Mouse (Mus musculus) fat pad, adult 2 months (tissue): ENCODE results near the gene Dcaf4.

ENCODE experiments used
- DNase-seq: peaks from one replicate; pipeline ENCODE4 v3.0.0-alpha.2; 2011; ENCODE audit warnings: low read depth, low spot score; ENCODE audit errors: extremely low read depth

Gene Dcaf4

DNA sequence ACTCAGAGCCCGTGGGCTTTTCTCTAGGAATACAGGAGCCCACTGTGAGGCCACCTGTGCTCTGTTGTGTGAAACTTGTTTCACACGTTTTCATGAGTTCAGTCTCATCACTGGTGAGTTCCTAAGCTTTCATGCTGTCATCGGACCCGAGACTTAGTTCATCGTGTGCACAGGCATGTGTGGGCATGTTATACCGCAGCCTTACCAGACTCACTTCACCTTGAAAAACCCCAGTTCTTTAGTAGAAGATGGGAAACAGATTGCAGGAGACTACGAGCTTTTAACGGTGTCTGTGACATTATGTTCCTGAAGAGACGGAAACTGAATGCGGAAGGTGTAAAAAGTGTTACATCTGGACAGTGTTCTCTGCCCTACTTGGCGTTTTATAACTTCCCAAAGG, 15.2 kb downstream of the Dcaf4 start:
- no peak for DNase-seq

DNA sequence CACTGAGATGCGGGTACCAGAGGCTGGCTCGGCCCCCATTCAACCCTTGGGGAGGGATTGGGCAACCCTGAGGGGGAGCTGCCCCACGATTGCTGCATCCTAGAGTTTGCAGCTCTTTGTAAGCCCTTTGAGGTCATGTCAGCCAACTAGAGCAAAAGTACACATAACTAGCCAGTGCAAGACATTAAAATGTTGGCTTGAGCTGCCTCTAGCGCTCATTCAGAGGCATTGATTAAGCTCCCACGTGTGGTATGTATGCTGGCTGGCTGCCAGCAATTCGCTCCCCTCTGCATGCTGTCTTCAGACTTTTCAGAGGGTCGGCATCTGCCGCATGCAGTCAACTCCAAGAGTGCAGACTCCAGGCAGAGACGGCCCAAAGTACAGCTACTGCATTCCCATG, 15.8 kb downstream of the Dcaf4 start:
- DNase-seq: peak; percentile 67

DNA sequence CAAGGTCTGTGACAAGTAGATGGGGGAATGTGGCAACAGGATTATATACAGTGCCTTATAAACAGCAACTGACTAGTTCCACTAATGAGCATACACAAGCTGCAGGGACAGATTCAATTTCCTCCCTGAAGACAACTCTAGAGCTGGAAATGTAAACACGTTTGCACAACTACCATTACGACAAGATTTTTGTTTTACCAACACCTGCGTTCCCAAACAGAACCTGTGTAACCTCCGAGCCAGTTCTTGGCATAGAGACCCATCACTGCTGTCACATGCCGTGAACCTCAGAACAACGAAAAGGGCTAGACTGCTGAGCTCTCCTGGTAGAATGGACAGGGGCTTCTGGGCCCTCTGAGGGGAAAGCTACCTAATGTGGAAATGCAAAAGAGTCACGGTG, 23.7 kb downstream of the Dcaf4 start:
- no peak for DNase-seq

DNA sequence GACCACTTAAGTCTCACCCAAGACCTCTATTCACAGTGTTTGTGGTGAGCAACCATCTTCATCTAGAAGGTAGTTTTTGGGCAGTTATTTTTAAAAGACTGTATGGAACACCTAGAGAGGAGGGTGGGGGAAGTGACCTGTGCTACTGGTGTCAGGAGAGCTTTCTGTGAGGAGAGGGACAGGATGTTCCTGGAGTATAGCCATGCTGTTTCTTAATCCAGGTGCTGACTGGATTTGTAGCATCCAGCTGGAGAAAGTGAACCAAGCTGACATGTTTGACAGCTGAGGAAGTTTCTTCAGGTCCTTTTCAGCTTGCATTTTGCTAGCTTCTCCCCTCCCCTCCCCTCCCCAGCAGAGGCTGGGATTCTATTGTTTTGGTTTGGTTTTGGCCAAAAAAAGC, 24.5 kb downstream of the Dcaf4 start:
- no peak for DNase-seq

DNA sequence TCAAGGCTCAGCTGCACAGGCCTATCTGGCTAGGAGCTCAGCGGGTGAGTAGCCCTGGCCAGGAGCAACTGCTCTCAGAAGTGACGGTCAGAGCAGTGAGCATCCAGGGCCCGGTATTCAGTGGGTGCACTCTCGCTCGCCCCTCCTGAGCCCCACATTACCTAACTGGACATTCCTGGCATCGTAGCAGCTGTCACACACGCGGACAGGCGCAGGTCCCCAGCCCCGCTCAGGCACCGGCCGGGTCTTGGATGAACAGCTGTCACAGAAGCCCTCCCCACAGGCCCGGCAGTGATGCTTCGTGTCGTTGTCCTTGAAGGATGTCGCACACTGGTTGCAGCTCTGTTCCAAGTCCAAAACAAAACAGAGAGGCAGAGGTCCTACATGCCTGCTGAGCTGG, 31.0 kb downstream of the Dcaf4 start:
- DNase-seq: no peak

DNA sequence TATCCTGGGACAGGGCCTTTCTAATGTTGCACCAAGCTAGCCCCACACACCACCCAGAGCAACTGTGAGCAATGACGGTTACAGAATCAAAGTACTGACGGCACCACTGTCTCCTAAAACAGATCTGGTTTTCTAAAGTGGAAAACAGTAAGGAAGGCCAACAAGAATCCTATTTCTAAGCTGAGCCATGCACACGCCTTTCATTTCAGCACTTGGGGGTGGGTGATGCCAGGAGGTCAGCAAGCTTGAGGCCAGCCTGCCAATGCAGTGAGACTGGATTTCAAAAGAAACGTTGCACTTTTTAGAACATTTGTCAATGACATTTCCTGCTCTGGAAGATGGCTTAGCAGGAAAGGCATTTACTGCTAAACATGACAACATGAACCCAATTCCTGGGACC, 33.5 kb downstream of the Dcaf4 start:
- DNase-seq: no peak

DNA sequence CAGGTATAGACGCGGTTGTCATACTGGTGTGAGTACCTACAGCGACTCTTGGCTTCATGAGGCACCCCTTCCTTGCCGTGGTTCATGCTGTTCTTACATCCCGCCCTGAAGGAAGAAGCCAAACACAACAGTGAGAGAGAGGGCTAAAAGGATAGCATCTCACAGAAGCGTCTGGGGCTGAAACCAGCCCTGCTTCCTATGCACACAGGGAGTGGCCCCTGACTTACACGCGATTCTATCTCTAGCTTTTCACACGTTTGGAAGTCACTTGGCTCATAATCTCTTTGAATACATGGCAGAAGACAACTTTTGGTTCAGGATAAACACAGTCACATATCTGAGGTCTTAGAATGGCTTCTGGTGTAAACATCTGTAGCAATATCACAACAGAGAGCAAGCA, 35.3 kb downstream of the Dcaf4 start:
- DNase-seq: no peak

DNA sequence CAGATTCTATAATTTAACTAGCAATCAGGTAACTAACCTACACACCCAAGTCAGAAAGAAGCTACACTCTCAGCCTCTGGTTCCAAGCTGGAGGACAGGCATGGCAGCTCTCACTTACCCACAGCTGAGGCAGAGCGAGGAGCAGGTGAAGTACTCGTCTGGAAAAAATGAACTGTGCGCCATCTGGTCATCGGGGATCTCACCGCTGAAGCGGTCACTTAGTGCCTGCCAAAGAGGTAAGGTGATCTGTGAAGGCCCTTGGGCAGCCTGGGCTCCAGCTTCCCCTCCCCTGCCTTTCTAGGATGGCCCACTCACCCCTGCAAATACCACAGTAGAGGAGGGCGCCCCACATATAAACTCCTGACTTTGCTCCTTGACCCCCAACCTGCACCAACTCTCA, 38.2 kb downstream of the Dcaf4 start:
- DNase-seq: no peak

DNA sequence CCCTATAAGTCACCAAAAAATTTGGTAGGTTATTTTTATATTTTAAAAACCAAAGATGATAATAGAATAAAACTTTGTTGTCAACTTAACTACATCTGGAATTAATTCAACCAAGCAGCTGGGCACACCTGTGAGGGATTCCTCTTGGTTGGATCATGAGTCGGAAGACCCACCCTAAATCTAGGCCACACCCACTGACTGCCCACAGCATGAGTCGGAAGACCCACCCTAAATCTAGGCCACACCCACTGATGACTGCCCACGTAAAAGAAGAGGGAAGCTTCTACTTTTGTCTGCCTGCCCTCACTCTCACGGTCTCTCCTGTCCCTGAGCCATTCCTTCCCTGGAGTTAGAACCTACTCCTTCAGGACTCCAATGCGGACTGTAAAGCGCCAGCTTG, 39.9 kb downstream of the Dcaf4 start:
- no peak for DNase-seq

DNA sequence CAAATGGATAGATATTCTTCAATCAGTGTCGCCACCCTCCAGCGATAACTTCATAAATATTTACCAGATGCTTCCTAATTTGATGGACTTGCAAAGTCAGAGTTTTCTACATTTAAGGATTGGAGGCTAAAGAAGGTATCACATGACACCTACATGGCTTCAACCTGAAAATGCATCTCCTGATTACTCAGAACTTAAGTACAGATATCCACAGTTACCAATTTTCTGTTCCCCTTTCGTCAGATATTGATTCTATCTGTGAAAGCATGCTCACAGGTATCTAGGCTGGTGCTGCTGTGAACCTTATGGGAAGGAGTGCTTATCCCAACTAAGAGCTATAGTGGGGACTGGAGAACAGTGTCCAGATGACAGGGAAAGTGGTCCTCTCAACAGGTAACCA, 42.3 kb downstream of the Dcaf4 start:
- no peak for DNase-seq

DNA sequence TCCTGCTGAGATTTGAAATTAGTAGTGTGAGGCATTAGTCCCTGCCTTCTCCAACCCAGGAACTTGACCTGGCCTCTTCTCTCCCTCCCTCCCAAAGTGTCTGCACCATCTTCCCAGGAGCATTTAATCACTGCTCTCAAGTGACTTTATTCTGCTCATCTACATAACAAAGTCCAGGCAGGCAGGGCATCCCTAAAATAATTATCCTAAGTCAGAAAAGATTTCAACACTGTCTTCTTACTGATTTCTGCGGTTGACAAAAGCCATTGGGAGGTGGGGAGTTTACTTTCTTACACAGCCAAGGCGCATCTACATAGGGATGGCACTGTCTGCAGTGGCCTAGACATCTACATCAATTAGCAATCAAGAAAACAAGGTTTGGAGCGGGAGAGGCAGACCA, 49.6 kb downstream of the Dcaf4 start:
- DNase-seq: no peak

DNA sequence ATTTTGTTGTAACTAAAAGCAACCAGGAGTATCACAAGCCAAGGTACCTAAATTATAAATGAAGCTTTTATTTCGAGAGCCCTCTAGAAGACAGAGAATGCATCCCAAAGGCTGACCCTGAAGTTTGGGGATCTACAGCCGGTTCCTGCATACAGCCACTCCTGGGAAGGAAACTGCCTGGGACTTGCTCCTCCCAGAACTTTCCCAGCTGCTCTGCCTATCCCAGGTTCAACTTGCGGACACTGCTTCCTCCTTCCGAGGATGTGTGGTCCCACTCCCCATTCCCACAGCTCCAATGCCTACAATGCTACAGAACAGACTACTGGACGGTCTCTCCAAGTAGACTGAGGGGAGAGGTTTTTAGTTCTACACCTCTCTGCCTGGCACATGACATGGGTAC, 52.5 kb downstream of the Dcaf4 start:
- DNase-seq: no peak

DNA sequence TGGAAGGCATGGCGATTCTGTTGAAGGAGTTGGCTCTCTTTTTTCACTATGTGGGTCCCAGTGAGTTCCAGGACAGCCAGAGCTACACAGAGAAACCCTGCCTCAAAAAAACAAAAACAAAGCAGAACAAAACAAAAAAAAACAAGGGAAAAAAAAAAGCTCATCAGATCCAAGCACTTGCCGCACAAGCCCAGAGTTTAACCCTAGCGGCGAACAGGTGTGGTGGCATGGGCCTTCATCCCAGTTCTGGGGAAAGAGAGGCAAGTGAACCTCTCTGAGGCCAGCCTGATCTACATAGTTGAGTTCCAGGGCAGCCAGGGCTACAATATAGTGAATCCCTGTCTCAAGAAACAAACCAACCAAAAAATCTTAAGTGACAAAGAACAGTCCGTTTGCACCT, 57.2 kb downstream of the Dcaf4 start:
- DNase-seq: no peak

DNA sequence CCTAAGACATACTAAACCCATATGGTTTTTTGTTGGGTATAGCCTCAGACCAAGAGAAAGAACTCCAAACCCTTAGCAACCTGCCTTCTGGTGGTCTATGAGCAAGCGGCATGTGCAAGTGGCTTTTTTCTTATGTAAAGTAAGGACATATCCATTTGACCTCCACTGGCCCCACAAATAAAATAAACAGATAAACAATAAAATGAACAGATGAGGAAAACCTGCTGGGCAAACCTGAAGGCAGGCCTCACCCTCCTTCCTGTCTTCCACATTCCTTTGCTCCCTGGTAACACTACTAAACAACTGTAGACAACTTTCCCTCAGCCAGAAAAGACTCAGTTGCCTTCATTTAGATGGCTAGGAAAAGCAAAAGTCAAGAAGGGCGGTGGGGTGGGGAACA, 58.1 kb downstream of the Dcaf4 start:
- no peak for DNase-seq

DNA sequence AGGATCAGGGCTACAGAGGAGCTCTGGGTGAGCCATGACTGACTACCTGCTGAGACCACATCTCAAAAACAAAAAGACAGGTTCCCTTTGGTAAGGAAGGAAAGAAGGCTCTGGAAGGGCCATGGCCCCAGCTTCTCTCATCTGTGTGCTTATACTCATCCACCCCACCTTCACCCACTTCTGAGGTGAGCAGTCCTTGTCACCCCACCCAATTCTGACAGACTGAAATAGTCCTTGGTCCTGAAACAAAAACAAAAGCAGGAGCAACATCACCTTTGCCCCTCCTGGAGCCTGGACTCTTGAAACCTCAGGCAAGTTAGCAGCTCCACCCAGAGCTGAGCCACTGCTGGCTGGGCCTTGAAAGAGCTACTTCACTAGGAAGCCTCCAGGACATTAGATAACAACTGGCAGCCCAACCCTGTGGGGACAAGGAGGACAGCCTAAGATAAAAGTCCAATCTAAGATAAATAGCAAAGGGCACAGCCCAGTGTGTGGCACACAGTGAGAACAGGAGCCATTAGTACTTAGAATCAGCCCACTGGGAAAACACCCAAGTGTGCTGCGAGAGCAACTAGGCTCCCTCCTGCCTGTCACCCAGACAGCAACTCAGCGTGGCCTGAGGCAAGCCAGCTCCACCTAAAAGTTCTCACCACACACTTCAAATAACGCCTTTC, 58.8 kb downstream of the Dcaf4 start:
- no peak for DNase-seq

DNA sequence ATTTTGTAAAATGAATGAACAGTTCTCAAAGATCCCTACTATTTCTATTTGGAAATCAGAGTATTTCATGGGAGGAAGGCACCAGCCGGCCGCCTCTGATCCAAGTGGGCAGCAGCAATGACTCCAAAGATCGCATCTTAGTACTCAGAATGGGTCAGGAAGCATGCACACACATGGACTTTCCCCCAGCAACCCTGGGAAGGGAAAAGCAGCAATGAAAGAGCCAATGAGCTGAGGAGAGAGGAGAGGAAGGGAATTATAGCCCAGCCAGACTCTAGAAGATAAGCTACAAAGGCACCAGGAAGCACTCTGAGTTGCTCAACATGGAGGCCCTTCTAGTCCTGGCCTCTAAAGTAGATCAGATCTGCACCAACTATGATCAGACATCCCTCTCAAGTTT, 60.0 kb downstream of the Dcaf4 start:
- DNase-seq: no peak

DNA sequence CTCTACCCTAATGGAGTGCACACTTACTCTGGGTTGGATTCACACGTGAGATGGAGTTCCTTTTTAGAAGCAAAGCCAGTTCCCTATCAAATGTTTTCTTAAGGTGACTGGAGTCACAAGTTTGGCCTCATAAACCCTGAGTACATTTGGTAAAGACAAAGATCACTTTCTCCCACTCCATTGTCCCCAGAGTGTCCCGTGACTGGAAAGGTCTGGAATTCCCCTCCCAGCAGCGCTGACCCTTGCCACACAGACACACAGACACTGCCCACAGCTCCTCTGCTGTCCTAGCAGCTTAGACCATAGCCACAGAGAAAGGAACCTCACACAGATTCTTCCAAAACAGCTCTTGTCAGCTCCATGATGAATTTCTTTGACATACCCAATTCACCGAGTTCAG, 61.8 kb downstream of the Dcaf4 start:
- no peak for DNase-seq

DNA sequence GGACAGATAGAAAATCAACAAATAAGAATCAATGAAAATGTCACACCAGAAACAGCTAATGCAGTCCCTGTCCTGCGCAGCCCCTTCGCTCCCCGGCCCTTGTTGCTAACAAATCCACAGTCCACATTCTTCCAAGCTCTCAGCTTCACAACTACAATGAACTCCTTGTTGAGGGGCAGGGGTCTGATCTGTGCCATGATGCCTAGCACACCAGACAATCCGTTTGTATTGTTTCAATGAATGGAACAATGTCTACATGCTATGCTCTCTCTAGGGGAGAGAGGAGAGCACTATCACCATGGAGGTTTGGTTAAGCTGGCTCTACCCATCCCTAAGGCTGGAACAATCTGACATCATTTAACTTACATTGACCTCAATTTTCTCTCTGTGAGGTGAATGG, 62.5 kb downstream of the Dcaf4 start:
- DNase-seq: no peak

DNA sequence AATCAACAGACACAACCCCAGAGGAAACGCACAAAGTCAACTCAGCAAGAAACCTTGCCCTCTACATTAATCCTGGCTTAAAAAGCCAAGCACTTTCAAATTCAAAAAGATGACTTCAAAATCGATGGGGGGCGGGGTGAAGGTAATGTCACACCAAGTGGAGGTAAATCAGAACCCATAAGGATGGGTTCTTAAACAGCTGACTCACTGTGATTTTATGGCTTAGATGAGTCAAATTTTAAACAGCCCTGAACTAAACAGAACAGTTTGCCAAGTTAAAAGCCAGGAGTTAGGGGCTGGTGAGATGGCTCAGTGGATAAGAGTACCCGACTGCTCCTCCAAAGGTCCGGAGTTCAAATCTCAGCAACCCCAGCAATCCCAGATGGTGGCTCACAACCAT, 66.4 kb downstream of the Dcaf4 start:
- no peak for DNase-seq
